In genomic region chr1:136557436-136557835, GRCm38 (mm10) we compare ENCODE assay signal across 27 mouse cellular contexts.
"Had no signal": no experiment of that assay in that cellular context is flagged by ENCODE, and none has a peak within 500 bp of the region (broad histone marks: within the 10 kb centered on the region; RNA-seq: fewer than 3 reads in every experiment).

No protein-coding gene starts in this region.

- DNase-seq: gastrocnemius, postnatal 14 days; gastrocnemius, postnatal 36 days; heart, adult 11 months; heart, adult 2 months; heart, postnatal 14 days; heart, postnatal 36 days; kidney, adult 11 months; kidney, adult 2 months; kidney, adult 9 months; kidney, postnatal 14 days; kidney, postnatal 36 days; layer of hippocampus, adult 9-11 months; layer of hippocampus, postnatal 36 days; left cerebral cortex, postnatal 4 days had no signal

- H3K36me3 ChIP-seq: heart, embryonic 13.5 days; heart, embryonic 15.5 days; hindbrain, embryonic 13.5 days; hindbrain, embryonic 15.5 days; kidney, embryonic 15.5 days; limb, embryonic 13.5 days; limb, embryonic 15.5 days; liver, embryonic 12.5 days had no signal

- H3K27me3 ChIP-seq: heart, embryonic 13.5 days; heart, embryonic 15.5 days; hindbrain, embryonic 13.5 days; hindbrain, embryonic 15.5 days; kidney, embryonic 15.5 days; limb, embryonic 15.5 days; liver, embryonic 12.5 days had no signal

- H3K4me2 ChIP-seq: heart, embryonic 11.5 days; heart, embryonic 13.5 days; heart, embryonic 15.5 days; hindbrain, embryonic 13.5 days; hindbrain, embryonic 15.5 days; kidney, embryonic 15.5 days; limb, embryonic 13.5 days; limb, embryonic 15.5 days; liver, embryonic 12.5 days had no signal

- H3K4me1 ChIP-seq: hindbrain, embryonic 15.5 days; liver, embryonic 12.5 days had no signal

- H3K4me3 ChIP-seq: heart, adult 2 months; heart, embryonic 13.5 days; heart, embryonic 15.5 days; hindbrain, embryonic 13.5 days; hindbrain, embryonic 15.5 days; kidney, embryonic 15.5 days; limb, embryonic 13.5 days; limb, embryonic 15.5 days; liver, embryonic 12.5 days had no signal

- ATAC-seq: hindbrain, postnatal 0 days; intestine, embryonic 16.5 days; liver, embryonic 12.5 days had no signal

- H3K9me3 ChIP-seq: heart, embryonic 13.5 days; heart, embryonic 15.5 days; hindbrain, embryonic 13.5 days; hindbrain, embryonic 15.5 days; kidney, embryonic 15.5 days; limb, embryonic 13.5 days; limb, embryonic 15.5 days; liver, embryonic 12.5 days had no signal

- H3K27ac ChIP-seq: heart, adult 2 months; heart, embryonic 13.5 days; heart, embryonic 15.5 days; hindbrain, embryonic 13.5 days; hindbrain, embryonic 15.5 days; hindbrain, postnatal 0 days; kidney, embryonic 15.5 days; kidney, postnatal 0 days; limb, embryonic 13.5 days; limb, embryonic 15.5 days; liver, embryonic 12.5 days; liver, embryonic 14.5 days had no signal

- H3K9ac ChIP-seq: heart, embryonic 13.5 days; heart, embryonic 15.5 days; hindbrain, embryonic 13.5 days; hindbrain, embryonic 15.5 days; kidney, embryonic 15.5 days; limb, embryonic 13.5 days; limb, embryonic 15.5 days; liver, embryonic 12.5 days; liver, embryonic 14.5 days had no signal
